Mouse (Mus musculus) mouse trophoblast stem cell (cell line): Measurements from ENCODE around the gene Gm9602.
"Not testable (repeated sequence)": the region's sequence is repeated elsewhere in the genome, so short reads cannot be mapped to it uniquely, and the experiment has no call there.

ENCODE experiments used
- in situ Hi-C, 2 experiments: fragments of 300-500 bp; cut with MseI, MboI; formaldehyde crosslinking; loops; 2 replicates in 1 of 2; 3 replicates in 1 of 2; pipeline ENCODE4 v1.15.1; 2025

The Gm9602 gene

DNA sequence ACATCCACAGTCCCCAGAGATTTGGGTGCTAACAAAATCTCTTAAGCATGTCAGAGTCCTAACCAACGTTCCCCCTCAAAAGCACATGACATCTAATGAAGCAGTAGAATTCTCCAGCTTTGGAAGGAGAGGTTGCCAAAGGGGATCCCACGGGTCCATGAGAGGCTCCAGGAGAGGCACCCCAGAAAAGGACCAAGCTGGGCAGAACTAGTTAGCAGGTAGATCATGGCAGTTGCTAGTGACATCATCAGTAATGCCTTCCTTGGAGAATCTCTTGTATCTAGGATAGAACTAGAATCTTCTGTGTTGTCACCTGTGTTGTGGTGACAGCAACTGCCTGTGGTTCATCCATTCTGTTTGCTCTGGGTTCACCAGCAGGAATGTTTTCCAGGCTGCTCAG, at the start of gene Gm9602:
Gene Gm9602 (plus strand): TSS at position 301 of the 400 bp plus-strand sequence.
- in situ Hi-C loops, result not testable (repeated sequence)

DNA sequence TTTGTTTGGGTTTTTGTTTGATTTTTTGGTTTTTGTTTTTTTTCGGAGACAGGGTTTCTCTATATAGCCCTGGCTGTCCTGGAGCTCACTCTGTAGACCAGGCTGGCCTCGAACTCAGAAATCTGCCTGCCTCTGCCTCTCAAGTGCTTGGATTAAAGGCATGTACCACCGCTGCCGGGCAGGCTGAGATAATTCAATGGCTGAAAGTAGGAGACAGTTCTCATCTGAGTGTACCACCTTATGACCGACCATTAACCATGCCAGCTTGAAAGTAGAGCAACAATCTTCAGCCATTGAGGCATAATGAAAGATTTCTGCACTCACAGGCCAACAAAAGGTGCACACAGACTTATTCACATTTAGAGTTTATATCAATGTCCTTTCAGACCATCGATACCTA, 30.3 kb downstream of the Gm9602 start:
- in situ Hi-C loops, result not testable (repeated sequence)

DNA sequence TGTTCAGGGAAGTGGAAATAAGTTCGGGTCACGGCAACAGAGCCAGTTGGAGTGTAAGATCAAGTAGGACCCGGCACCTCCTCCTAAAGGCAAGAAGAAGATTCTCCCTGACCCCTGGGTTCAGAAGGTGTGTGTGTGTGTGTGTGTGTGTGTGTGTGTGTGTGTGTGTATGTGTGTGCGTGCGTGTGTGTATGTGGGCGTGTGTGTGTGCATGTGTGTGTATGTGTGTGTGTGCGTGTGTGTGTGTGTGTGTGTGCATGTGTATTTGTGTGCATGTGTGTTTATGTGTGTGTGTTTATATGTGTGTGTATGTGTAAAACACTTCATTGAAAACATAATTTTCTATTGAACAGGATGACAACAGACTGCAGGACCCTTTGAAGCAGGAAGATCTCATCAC, 45.8 kb downstream of the Gm9602 start:
- in situ Hi-C loops, result not testable (repeated sequence)
